Mouse (Mus musculus): ENCODE results near the gene Aspa. TPM values are rescaled to one million over a fixed set of nuclear protein-coding genes. Genes with fewer than 3 reads are reported as not detected.

Gene Aspa
- polyA plus RNA-seq, 1 experiment from 2014 or later, result 1.3 TPM

Other genes with a start within 250 kb of the Aspa start
- gene Itgae, start 239.0 kb downstream of the Aspa start, polyA plus RNA-seq (2015; fragmentation: Nextera tagmentation; extraction: Ambion mirVana), result 0.44 and 1.2 TPM in 2 replicates
- 20.7 and 21.0 TPM in 2 replicates for gene Haspin, start 191.3 kb downstream of the Aspa start, polyA plus RNA-seq (2015; fragmentation: Nextera tagmentation; extraction: Ambion mirVana)
- 0.21 and 0.25 TPM in 2 replicates for gene P2rx5, start 169.2 kb downstream of the Aspa start, polyA plus RNA-seq (2015; fragmentation: Nextera tagmentation; extraction: Ambion mirVana)
- 119 and 126 TPM in 2 replicates for gene Emc6, start 152.6 kb downstream of the Aspa start, polyA plus RNA-seq (2015; fragmentation: Nextera tagmentation; extraction: Ambion mirVana)
- gene Tax1bp3, start 152.5 kb downstream of the Aspa start, polyA plus RNA-seq (2015; fragmentation: Nextera tagmentation; extraction: Ambion mirVana), result 270 and 276 TPM in 2 replicates
- 12.8 and 13.5 TPM in 2 replicates for gene Ctns, start 130.6 kb downstream of the Aspa start, polyA plus RNA-seq (2015; fragmentation: Nextera tagmentation; extraction: Ambion mirVana)
- gene Shpk, start 130.1 kb downstream of the Aspa start, polyA plus RNA-seq (2015; fragmentation: Nextera tagmentation; extraction: Ambion mirVana), result 1.6 TPM in 2 replicates
- gene Trpv1, start 95.3 kb downstream of the Aspa start, polyA plus RNA-seq (2015; fragmentation: Nextera tagmentation; extraction: Ambion mirVana), result 0.09 TPM in 1 of 2 replicates, not detected in the other
- 0.03 and 0.10 TPM in 2 replicates for gene Trpv3, start 62.2 kb downstream of the Aspa start, polyA plus RNA-seq (2015; fragmentation: Nextera tagmentation; extraction: Ambion mirVana)
- gene Gm49340, start 145 bp upstream of the Aspa start, polyA plus RNA-seq (2015; fragmentation: Nextera tagmentation; extraction: Ambion mirVana), result 0.05 TPM in 1 of 2 replicates, not detected in the other
- gene Spata22, start 145 bp upstream of the Aspa start, polyA plus RNA-seq (2015; fragmentation: Nextera tagmentation; extraction: Ambion mirVana), result not detected in 2 replicates
- gene Olfr20, start 21.2 kb upstream of the Aspa start, polyA plus RNA-seq (2015; fragmentation: Nextera tagmentation; extraction: Ambion mirVana), result not detected in 2 replicates
- not detected in 2 replicates for gene Olfr376, start 41.6 kb upstream of the Aspa start, polyA plus RNA-seq (2015; fragmentation: Nextera tagmentation; extraction: Ambion mirVana)
- not detected in 2 replicates for gene Olfr1, start 70.0 kb upstream of the Aspa start, polyA plus RNA-seq (2015; fragmentation: Nextera tagmentation; extraction: Ambion mirVana)
- gene Olfr378, start 98.9 kb upstream of the Aspa start, polyA plus RNA-seq (2015; fragmentation: Nextera tagmentation; extraction: Ambion mirVana), result not detected in 2 replicates
- not detected in 2 replicates for gene Olfr380, start 127.9 kb upstream of the Aspa start, polyA plus RNA-seq (2015; fragmentation: Nextera tagmentation; extraction: Ambion mirVana)
- gene Olfr381, start 162.0 kb upstream of the Aspa start, polyA plus RNA-seq (2015; fragmentation: Nextera tagmentation; extraction: Ambion mirVana), result not detected in 2 replicates
- not detected in 2 replicates for gene Olfr382, start 187.6 kb upstream of the Aspa start, polyA plus RNA-seq (2015; fragmentation: Nextera tagmentation; extraction: Ambion mirVana)